Mouse (Mus musculus) neural tube, embryonic 13.5 days (tissue): ENCODE data around the gene Kcnk4. TPM values are rescaled to one million over a fixed set of nuclear protein-coding genes. Genes with fewer than 3 reads are reported as not detected.
A peak's percentile ranks its signal among the peaks of the same experiment; 100 is the strongest.

Experiments
- ATAC-seq: fragments of 200-750 bp; cut with Nextera tagmentation; 2 replicates; pipeline ENCODE4 v1.8.0; 2017; ENCODE audit warnings: low read depth, mild to moderate bottlenecking, moderate TSS enrichment, moderate library complexity
- H3K27ac ChIP-seq: fragments of 300-500 bp; sonication (generic); replicated peaks from 2 replicates; pipeline ENCODE4 v1.5.1; 2015; ENCODE audit warnings: moderate library complexity, mild to moderate bottlenecking, inconsistent platforms
- H3K27me3 ChIP-seq: fragments of 300-500 bp; sonication (generic); 2 replicates; pipeline ENCODE4 v1.6.1; 2015; ENCODE audit warnings: mild to moderate bottlenecking, inconsistent platforms
- H3K36me3 ChIP-seq: fragments of 300-500 bp; sonication (generic); 2 replicates; pipeline ENCODE4 v1.6.1; 2015; ENCODE audit warnings: mild to moderate bottlenecking, inconsistent platforms
- H3K4me1 ChIP-seq: fragments of 300-500 bp; sonication (generic); replicated peaks from 2 replicates; pipeline ENCODE4 v1.6.1; 2015; ENCODE audit warnings: inconsistent platforms
- H3K4me2 ChIP-seq: fragments of 300-500 bp; sonication (generic); 2 replicates; pipeline ENCODE4 v1.6.1; 2015; ENCODE audit warnings: inconsistent platforms, mild to moderate bottlenecking, moderate library complexity
- H3K4me3 ChIP-seq: fragments of 300-500 bp; sonication (generic); 2 replicates; pipeline ENCODE4 v1.5.1; 2015; ENCODE audit warnings: mild to moderate bottlenecking, inconsistent platforms
- H3K9ac ChIP-seq: fragments of 300-500 bp; sonication (generic); 2 replicates; pipeline ENCODE4 v1.6.1; 2015; ENCODE audit warnings: moderate library complexity, mild to moderate bottlenecking, inconsistent platforms
- H3K9me3 ChIP-seq: fragments of 300-500 bp; sonication (generic); 2 replicates; pipeline ENCODE4 v1.6.1; 2016; ENCODE audit warnings: inconsistent platforms
- WGBS: fragments of 180-500 bp; shearing (Covaris S2); methylation state at CpG from one replicate; pipeline ENCODE4 v1.1.7; 2015; 5-methylcytosine and 5-hydroxymethylcytosine counted together
- polyA plus RNA-seq: library from polyadenylated mRNA; unstranded; fragments of >200 nt; fragmentation: Nextera tagmentation; extraction: Ambion mirVana; gene quantifications from 2 replicates; pipeline ENCODE4 v1.2.1, GENCODE M21; 2015

Gene Kcnk4
- polyA plus RNA-seq, 1 experiment from 2014 or later: 5.2 TPM

- Histone ChIP-seq H3K4me3 (no peak overlapping the region), H3K27me3 (no peaks in the 10 kb centered on the region), H3K9ac (peak overlapping the region; percentile 38; the same call in 1 of the 2 replicates), H3K9me3 (no peaks in the 10 kb centered on the region), H3K4me1 (peaks cover 25% of the 10 kb centered on the region), H3K27ac (no peak overlapping the region), H3K36me3 (peaks cover 41% of the 10 kb centered on the region), H3K4me2 (no peak overlapping the region)
- 49% methylated on average over 9 of the region's 9 CpGs for WGBS
- no peak for ATAC-seq
Measured at GRCm38 (mm10) chr19:6954046-6954445, 19.7 kb upstream of the Kcnk4 start.

- Histone ChIP-seq H3K4me2 (peak overlapping the region; percentile 97), H3K36me3 (peaks cover 29% of the 10 kb centered on the region), H3K27me3 (no peaks in the 10 kb centered on the region), H3K9ac (peak overlapping the region; percentile 81), H3K9me3 (no peaks in the 10 kb centered on the region), H3K4me3 (peak overlapping the region; percentile 59), H3K4me1 (peaks cover 25% of the 10 kb centered on the region), H3K27ac (peak overlapping the region; percentile 97)
- ATAC-seq: no peak
- WGBS: 35% methylated on average over 3 of the region's 3 CpGs
Measured at GRCm38 (mm10) chr19:6952712-6953037, 18.4 kb upstream of the Kcnk4 start.

GRCm38 (mm10) chr19:6951994-6952711 lies 17.8 kb upstream of the Kcnk4 start:
- peak overlapping the region; percentile 97 for H3K4me2 ChIP-seq
- H3K27ac ChIP-seq: peak overlapping the region; percentile 97
- H3K27me3 ChIP-seq: no peaks in the 10 kb centered on the region
- H3K9ac ChIP-seq: peak overlapping the region; percentile 81
- peak overlapping the region; percentile 59 for H3K4me3 ChIP-seq
- ATAC-seq: peak; percentile 17
- H3K36me3 ChIP-seq: peaks cover 25% of the 10 kb centered on the region
- WGBS: 4% methylated on average over 31 of the region's 31 CpGs
- H3K4me1 ChIP-seq: peaks cover 25% of the 10 kb centered on the region
- H3K9me3 ChIP-seq: no peaks in the 10 kb centered on the region

- Histone ChIP-seq H3K9me3 (no peaks in the 10 kb centered on the region), H3K9ac (peak overlapping the region; percentile 81), H3K36me3 (peaks cover 22% of the 10 kb centered on the region), H3K4me1 (peaks cover 25% of the 10 kb centered on the region), H3K4me2 (peak overlapping the region; percentile 97), H3K4me3 (peak overlapping the region; percentile 59), H3K27me3 (no peaks in the 10 kb centered on the region), H3K27ac (peak overlapping the region; percentile 97)
- under 1% methylated on average over 35 of the region's 35 CpGs for WGBS
- peak; percentile 89 for ATAC-seq
Measured at GRCm38 (mm10) chr19:6951381-6951968, 17.2 kb upstream of the Kcnk4 start.

- under 1% methylated on average over 28 of the region's 28 CpGs for WGBS
- peak overlapping the region; percentile 81 for H3K9ac ChIP-seq
- peak overlapping the region; percentile 59 for H3K4me3 ChIP-seq
Measured at GRCm38 (mm10) chr19:6950613-6951153, 16.4 kb upstream of the Kcnk4 start.

GRCm38 (mm10) chr19:6949951-6950350 lies 15.6 kb upstream of the Kcnk4 start:
- peak overlapping the region; percentile 97 for H3K27ac ChIP-seq
- H3K9ac ChIP-seq: peak overlapping the region; percentile 81
- no peak for ATAC-seq

More at GRCm38 (mm10) chr19:6950613-6951153, 16.4 kb upstream of the Kcnk4 start:
- H3K27me3 ChIP-seq: no peaks in the 10 kb centered on the region
- no peaks in the 10 kb centered on the region for H3K9me3 ChIP-seq
- peaks cover 24% of the 10 kb centered on the region for H3K36me3 ChIP-seq
- peak overlapping the region; percentile 97 for H3K4me2 ChIP-seq
- peak overlapping the region; percentile 97 for H3K27ac ChIP-seq
- peaks cover 25% of the 10 kb centered on the region for H3K4me1 ChIP-seq
- ATAC-seq: peak; percentile 66

GRCm38 (mm10) chr19:6949532-6949931 lies 15.2 kb upstream of the Kcnk4 start:
- peak overlapping the region; percentile 97 for H3K4me2 ChIP-seq
- H3K9me3 ChIP-seq: no peaks in the 10 kb centered on the region
- no peak for ATAC-seq
- peak overlapping the region; percentile 97; the same call in 1 of the 2 replicates for H3K27ac ChIP-seq
- H3K27me3 ChIP-seq: no peaks in the 10 kb centered on the region
- WGBS: 93% methylated on average over 5 of the region's 5 CpGs
- peaks cover 17% of the 10 kb centered on the region for H3K36me3 ChIP-seq
- H3K4me1 ChIP-seq: peaks cover 25% of the 10 kb centered on the region
- peak overlapping the region; percentile 81; the same call in 1 of the 2 replicates for H3K9ac ChIP-seq
- peak overlapping the region; percentile 59 for H3K4me3 ChIP-seq

More at GRCm38 (mm10) chr19:6949951-6950350, 15.6 kb upstream of the Kcnk4 start:
- Histone ChIP-seq H3K4me3 (peak overlapping the region; percentile 59), H3K9me3 (no peaks in the 10 kb centered on the region), H3K4me2 (peak overlapping the region; percentile 97), H3K4me1 (peaks cover 25% of the 10 kb centered on the region), H3K27me3 (no peaks in the 10 kb centered on the region), H3K36me3 (peaks cover 21% of the 10 kb centered on the region)
- WGBS: 48% methylated on average over 5 of the region's 5 CpGs

GRCm38 (mm10) chr19:6948186-6948585 lies 13.9 kb upstream of the Kcnk4 start:
- H3K27ac ChIP-seq: no peak overlapping the region
- peaks cover 13% of the 10 kb centered on the region for H3K36me3 ChIP-seq
- H3K27me3 ChIP-seq: no peaks in the 10 kb centered on the region
- H3K4me2 ChIP-seq: no peak overlapping the region
- no peak overlapping the region for H3K4me3 ChIP-seq
- no peaks in the 10 kb centered on the region for H3K9me3 ChIP-seq
- 76% methylated on average over 4 of the region's 4 CpGs for WGBS
- no peak for ATAC-seq
- H3K9ac ChIP-seq: no peak overlapping the region
- H3K4me1 ChIP-seq: peaks cover 27% of the 10 kb centered on the region

GRCm38 (mm10) chr19:6947742-6948141 lies 13.4 kb upstream of the Kcnk4 start:
- no peak overlapping the region for H3K27ac ChIP-seq
- no peak for ATAC-seq
- H3K27me3 ChIP-seq: no peaks in the 10 kb centered on the region
- peaks cover 13% of the 10 kb centered on the region for H3K36me3 ChIP-seq
- H3K4me3 ChIP-seq: no peak overlapping the region
- 58% methylated on average over 4 of the region's 4 CpGs for WGBS
- no peak overlapping the region for H3K9ac ChIP-seq
- peaks cover 27% of the 10 kb centered on the region for H3K4me1 ChIP-seq
- H3K9me3 ChIP-seq: no peaks in the 10 kb centered on the region
- H3K4me2 ChIP-seq: no peak overlapping the region

GRCm38 (mm10) chr19:6943709-6944108 lies 9.4 kb upstream of the Kcnk4 start:
- WGBS: 91% methylated on average over 6 of the region's 6 CpGs
- Histone ChIP-seq H3K4me3 (no peak overlapping the region), H3K27ac (no peak overlapping the region), H3K4me2 (no peak overlapping the region), H3K9ac (no peak overlapping the region), H3K27me3 (no peaks in the 10 kb centered on the region), H3K9me3 (no peaks in the 10 kb centered on the region), H3K4me1 (peaks cover 35% of the 10 kb centered on the region), H3K36me3 (peaks cover 13% of the 10 kb centered on the region)
- ATAC-seq: no peak

GRCm38 (mm10) chr19:6942764-6943163 lies 8.4 kb upstream of the Kcnk4 start:
- H3K27ac ChIP-seq: peak overlapping the region; percentile 96
- H3K4me2 ChIP-seq: peak overlapping the region; percentile 99
- no peaks in the 10 kb centered on the region for H3K9me3 ChIP-seq
- WGBS: 31% methylated on average over 5 of the region's 5 CpGs
- ATAC-seq: 0 out of 2 replicates have a peak, but pooled peaks have one; percentile 1
- H3K36me3 ChIP-seq: peaks cover 13% of the 10 kb centered on the region
- H3K9ac ChIP-seq: peak overlapping the region; percentile 91
- H3K4me3 ChIP-seq: peak overlapping the region; percentile 70
- no peaks in the 10 kb centered on the region for H3K27me3 ChIP-seq
- H3K4me1 ChIP-seq: peaks cover 44% of the 10 kb centered on the region

- H3K36me3 ChIP-seq: peaks cover 13% of the 10 kb centered on the region
- peaks cover 44% of the 10 kb centered on the region for H3K4me1 ChIP-seq
- under 1% methylated on average over 27 of the region's 27 CpGs for WGBS
- 0 out of 2 replicates have a peak, but pooled peaks cover under 1% of the 10 kb centered on the region for H3K27me3 ChIP-seq
- peak; percentile 82 for ATAC-seq
- peak within 1 kb of the TSS; percentile 91 for H3K9ac ChIP-seq
- peak within 1 kb of the TSS; percentile 70 for H3K4me3 ChIP-seq
- peak within 1 kb of the TSS; percentile 96 for H3K27ac ChIP-seq
- H3K9me3 ChIP-seq: no peaks in the 10 kb centered on the region
- H3K4me2 ChIP-seq: peak within 1 kb of the TSS; percentile 99
Measured at GRCm38 (mm10) chr19:6942249-6942691, 8.0 kb upstream of the Kcnk4 start, which contains the start of gene Gpr137. Gene Gpr137, minus strand, starts transcription at chr19:6942480.
